Mouse (Mus musculus) layer of hippocampus, adult 2 months (tissue): ENCODE measurements around the gene Il4ra. TPM values are rescaled to one million over a fixed set of nuclear protein-coding genes. Genes with fewer than 3 reads are reported as not detected.

ENCODE experiments used
- DNase-seq, 2 experiments: peaks; one replicate each; pipeline ENCODE4 v3.0.0; 2022; ENCODE audit warnings: low spot score in 2 of 2
- H3K27ac ChIP-seq: fragments of 200-600 bp; 2 replicates; pipeline ENCODE4 v1.8.1; 2022
- H3K4me3 ChIP-seq: fragments of 200-600 bp; 2 replicates; pipeline ENCODE4 v1.8.1; 2022; ENCODE audit warnings: mild to moderate bottlenecking
- CTCF ChIP-seq: fragments of 200-600 bp; conservative IDR thresholded peaks from 2 replicates; pipeline ENCODE4 v1.8.1; 2022; ENCODE audit warnings: antibody characterized with exemption, mild to moderate bottlenecking, moderate library complexity
- total RNA-seq, 2 experiments: library from RNA; stranded (reverse); gene quantifications; 2 replicates each; pipeline ENCODE4 v1.2.3; 2021

Il4ra gene
- total RNA-seq, 2 experiments from 2014 or later = 3.2 to 3.9 TPM

- no peak overlapping the region; the same call in 1 of the 2 replicates for H3K27ac ChIP-seq
- DNase-seq = no peak
- peak overlapping the region; percentile 52 for H3K4me3 ChIP-seq
- TF ChIP-seq CTCF = no peak
Observed at GRCm38 (mm10) chr7:125580625-125581316, 28.9 kb downstream of the Il4ra start.

GRCm38 (mm10) chr7:125581317-125581672 lies 29.4 kb downstream of the Il4ra start:
- peak; percentile 81 to 93 for DNase-seq
- TF ChIP-seq CTCF = peak; percentile 99
- H3K4me3 ChIP-seq = peak overlapping the region; percentile 52
- H3K27ac ChIP-seq = no peak overlapping the region; the same call in 1 of the 2 replicates

GRCm38 (mm10) chr7:125583325-125584004 lies 31.5 kb downstream of the Il4ra start:
- TF ChIP-seq CTCF = no peak
- DNase-seq = no peak
- no peak overlapping the region for H3K27ac ChIP-seq
- no peak overlapping the region for H3K4me3 ChIP-seq

- no peak overlapping the region for H3K27ac ChIP-seq
- no peak for DNase-seq
- no peak for TF ChIP-seq CTCF
Observed at GRCm38 (mm10) chr7:125584005-125584369, 32.1 kb downstream of the Il4ra start.

GRCm38 (mm10) chr7:125586355-125586754 lies 34.4 kb downstream of the Il4ra start:
- TF ChIP-seq CTCF = no peak
- Histone ChIP-seq H3K4me3 (no peak overlapping the region), H3K27ac (no peak overlapping the region)
- DNase-seq = no peak

More at GRCm38 (mm10) chr7:125584005-125584369, 32.1 kb downstream of the Il4ra start:
- no peak overlapping the region for H3K4me3 ChIP-seq

- no peak for TF ChIP-seq CTCF
- DNase-seq = no peak
- Histone ChIP-seq H3K4me3 (no peak overlapping the region), H3K27ac (no peak overlapping the region)
Observed at GRCm38 (mm10) chr7:125588721-125589120, 36.8 kb downstream of the Il4ra start.

- TF ChIP-seq CTCF = no peak
- H3K4me3 ChIP-seq = no peak overlapping the region
- H3K27ac ChIP-seq = no peak overlapping the region
- no peak for DNase-seq
Observed at GRCm38 (mm10) chr7:125589896-125590295, 38.0 kb downstream of the Il4ra start.

- DNase-seq = no peak
- TF ChIP-seq CTCF = no peak
- H3K4me3 ChIP-seq = no peak overlapping the region
Observed at GRCm38 (mm10) chr7:125593831-125594230, 41.9 kb downstream of the Il4ra start.

GRCm38 (mm10) chr7:125596406-125596805 lies 44.5 kb downstream of the Il4ra start:
- TF ChIP-seq CTCF = no peak
- DNase-seq = no peak
- no peak overlapping the region for H3K4me3 ChIP-seq
- H3K27ac ChIP-seq = no peak overlapping the region

More at GRCm38 (mm10) chr7:125593831-125594230, 41.9 kb downstream of the Il4ra start:
- H3K27ac ChIP-seq = no peak overlapping the region

- Histone ChIP-seq H3K27ac (no peak overlapping the region), H3K4me3 (no peak overlapping the region)
- no peak for DNase-seq
- no peak for TF ChIP-seq CTCF
Observed at GRCm38 (mm10) chr7:125597083-125597482, 45.2 kb downstream of the Il4ra start.

- no peak overlapping the region for H3K27ac ChIP-seq
- no peak for DNase-seq
- no peak for TF ChIP-seq CTCF
- H3K4me3 ChIP-seq = no peak overlapping the region
Observed at GRCm38 (mm10) chr7:125597516-125598347, 45.8 kb downstream of the Il4ra start.

GRCm38 (mm10) chr7:125599373-125599973 lies 47.6 kb downstream of the Il4ra start:
- H3K4me3 ChIP-seq = no peak overlapping the region
- no peak for TF ChIP-seq CTCF
- no peak for DNase-seq
- no peak overlapping the region for H3K27ac ChIP-seq

GRCm38 (mm10) chr7:125600136-125600535 lies 48.2 kb downstream of the Il4ra start:
- no peak overlapping the region for H3K4me3 ChIP-seq
- no peak overlapping the region for H3K27ac ChIP-seq
- no peak for DNase-seq
- no peak for TF ChIP-seq CTCF
